Mouse (Mus musculus) layer of hippocampus, postnatal 14 days (tissue): ENCODE data around the gene Ciao1. TPM values are rescaled to one million over a fixed set of nuclear protein-coding genes. Genes with fewer than 3 reads are reported as not detected.
"Not testable (repeated sequence)": the region's sequence is repeated elsewhere in the genome, so short reads cannot be mapped to it uniquely, and the experiment has no call there.

ENCODE experiments used
- DNase-seq, 2 experiments: peaks; one replicate each; pipeline ENCODE4 v3.0.0; 2021 to 2022; ENCODE audit warnings: low spot score in 2 of 2, mixed read lengths in 1 of 2
- total RNA-seq, 2 experiments: library from RNA; stranded (reverse); gene quantifications; 2 replicates each; pipeline ENCODE4 v1.2.3; 2021

Gene Ciao1
- total RNA-seq, 2 experiments from 2014 or later = 62.2 to 68.6 TPM

- no peak for DNase-seq
Measured at GRCm38 (mm10) chr2:127251457-127251856, 3.8 kb upstream of the Ciao1 start.

GRCm38 (mm10) chr2:127250291-127251008 is 2.8 kb upstream of the Ciao1 start:
- DNase-seq = no peak

GRCm38 (mm10) chr2:127248334-127249004 is 853 bp upstream of the Ciao1 start:
- DNase-seq = peak; percentile 42 to 50

- no peak for DNase-seq
Measured at GRCm38 (mm10) chr2:127240065-127240464, 7.6 kb downstream of the Ciao1 start.

- DNase-seq = no peak
Measured at GRCm38 (mm10) chr2:127237897-127238610, 9.6 kb downstream of the Ciao1 start.

GRCm38 (mm10) chr2:127225261-127225660 is 22.4 kb downstream of the Ciao1 start:
- no peak for DNase-seq

GRCm38 (mm10) chr2:127217746-127218145 is 29.9 kb downstream of the Ciao1 start:
- no peak for DNase-seq

GRCm38 (mm10) chr2:127210701-127211100 is 36.9 kb downstream of the Ciao1 start:
- DNase-seq = no peak

- no peak for DNase-seq
Measured at GRCm38 (mm10) chr2:127208452-127208769, 39.2 kb downstream of the Ciao1 start.

GRCm38 (mm10) chr2:127207547-127208451 is 39.8 kb downstream of the Ciao1 start, which contains the start of the genes 1810024B03Rik and Snrnp200:
1810024B03Rik (minus strand) TSS chr2:127208280.
Snrnp200 (plus strand) TSS chr2:127208386.
- peak; percentile 91 to 97 for DNase-seq

GRCm38 (mm10) chr2:127206916-127207315 is 40.7 kb downstream of the Ciao1 start:
- DNase-seq = no peak

- not testable (repeated sequence) for DNase-seq
Measured at GRCm38 (mm10) chr2:127205936-127206335, 41.7 kb downstream of the Ciao1 start.

- peak; percentile 50 to 67 for DNase-seq
Measured at GRCm38 (mm10) chr2:127204932-127205331, 42.7 kb downstream of the Ciao1 start.

Other genes with a start within 250 kb of the Ciao1 start
- gene Ap4e1, start 239.1 kb downstream of the Ciao1 start, total RNA-seq = 10 to 100 TPM; 12.1 to 14.3 TPM
- gene Blvra, start 177.2 kb downstream of the Ciao1 start, total RNA-seq = 10 to 100 TPM; 16.3 to 19.1 TPM
- gene Ncaph, start 113.9 kb downstream of the Ciao1 start, total RNA-seq = 1 to 10 TPM; 4.5 to 5.6 TPM
- gene Itpripl1, start 104.4 kb downstream of the Ciao1 start, total RNA-seq = 1 to 10 TPM; 3.3 to 7.1 TPM
- gene 1810024B03Rik, start 39.5 kb downstream of the Ciao1 start, total RNA-seq = under 1 TPM; 0.74 to 0.97 TPM
- gene Snrnp200, start 39.4 kb downstream of the Ciao1 start, total RNA-seq = 10 to 100 TPM; 77.5 to 79.7 TPM
- gene Tmem127, start 92 bp upstream of the Ciao1 start, total RNA-seq = 100 to 1,000 TPM in 1 of 2 experiments, 10 to 100 TPM in 1; 96.3 to 101 TPM
- gene Stard7, start 22.4 kb upstream of the Ciao1 start, total RNA-seq = 100 to 1,000 TPM; 148 to 149 TPM
- gene Dusp2, start 88.3 kb upstream of the Ciao1 start, total RNA-seq = 1 to 10 TPM; 2.0 to 3.9 TPM
- not detected for gene Astl, start 90.8 kb upstream of the Ciao1 start, total RNA-seq
- under 1 TPM; 0.18 to 0.43 TPM for gene Adra2b, start 115.4 kb upstream of the Ciao1 start, total RNA-seq
- under 1 TPM in 1 of 2 experiments, not detected in 1; 0.29 TPM for gene Gpat2, start 177.4 kb upstream of the Ciao1 start, total RNA-seq
- 10 to 100 TPM; 17.7 to 18.4 TPM for gene Fahd2a, start 196.7 kb upstream of the Ciao1 start, total RNA-seq